Mouse (Mus musculus): ENCODE measurements at regions not wholly inside any gene's neighbourhood (a gene's known extent, or its start where the extent isn't known, plus 50 kb on each side); places are given as distances from the start of the nearest gene placed in this dataset.
"Not testable (repeated sequence)": the region's sequence is repeated elsewhere in the genome, so short reads cannot be mapped to it uniquely, and the experiment has no call there.

GRCm38 (mm10) chr5:40920920-40921319 lies 787.0 kb downstream of the Rab28 start:
- DNase-seq: no peak
- intact Hi-C loops (cut with DNase I): no loop called here

- no peak for DNase-seq
- intact Hi-C loops (cut with DNase I): no loop called here
Observed at GRCm38 (mm10) chr5:40908803-40909202, 799.2 kb downstream of the Rab28 start.

DNA sequence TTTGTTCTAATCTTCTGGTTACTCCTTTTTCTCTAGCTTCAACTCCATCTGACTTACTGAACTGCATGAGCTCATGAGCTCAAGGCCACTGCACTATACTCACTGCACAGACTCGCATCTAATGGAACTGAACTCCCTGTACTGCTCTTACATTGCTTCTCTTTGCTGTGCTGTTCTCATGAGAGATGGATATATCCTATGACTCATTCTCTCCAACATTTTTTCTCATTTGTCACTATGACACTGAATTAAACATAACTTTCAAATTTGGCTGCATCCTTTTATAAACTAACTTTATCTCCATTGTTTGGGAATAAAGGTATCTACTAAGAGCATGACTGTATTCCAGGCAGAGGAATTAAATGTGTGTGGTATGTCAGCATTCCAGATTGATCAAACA lies 806.2 kb downstream of the Rab28 start:
- DNase-seq: no peak
- intact Hi-C loops (cut with DNase I): no loop called here

- no peak for DNase-seq
- intact Hi-C loops (cut with DNase I): no loop called here
Observed at GRCm38 (mm10) chr5:40882886-40883285, 825.1 kb downstream of the Rab28 start.

- DNase-seq: no peak
- intact Hi-C loops (cut with DNase I): no loop called here
Observed at GRCm38 (mm10) chr5:40877756-40878155, 830.2 kb downstream of the Rab28 start.

DNA sequence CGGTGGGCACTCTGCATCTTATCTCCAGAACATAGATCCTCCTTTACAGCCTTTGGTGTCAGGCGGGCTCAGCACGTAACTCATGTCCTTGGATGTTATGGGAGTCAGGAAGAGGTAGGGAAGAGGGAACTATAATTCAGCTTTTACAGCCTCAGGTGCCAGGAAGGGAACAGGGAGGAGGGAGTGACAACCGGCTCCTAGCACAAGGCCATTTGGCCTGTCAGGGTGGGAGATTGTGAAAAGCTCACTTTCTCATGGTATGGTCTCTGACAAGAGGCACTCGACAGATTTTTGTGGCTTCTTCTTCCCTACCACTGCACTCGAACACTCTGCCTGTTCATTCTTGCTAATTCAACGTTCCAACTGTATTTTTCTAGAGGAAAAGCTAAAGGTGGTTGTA lies 845.6 kb downstream of the Rab28 start:
- intact Hi-C loops (cut with DNase I); DNase-seq: not testable (repeated sequence)

Measured in heart, postnatal 14 days (tissue).